Mouse (Mus musculus) c-Kit-positive CD71-positive TER-119-positive erythroid progenitor cells, embryonic 14.5 days (primary cell): ENCODE results near the gene Sgms2.
A peak's percentile ranks its signal among the peaks of the same experiment; 100 is the strongest.

Source experiments
- DNase-seq: peaks from one replicate; pipeline ENCODE4 v3.0.0-alpha.2; 2013; ENCODE audit warnings: low spot score

Gene Sgms2

GRCm38 (mm10) chr3:131306255-131306654, 185.0 kb downstream of the Sgms2 start:
- no peak for DNase-seq

- no peak for DNase-seq
Observed at GRCm38 (mm10) chr3:131303320-131303714, 187.9 kb downstream of the Sgms2 start.

GRCm38 (mm10) chr3:131302452-131303319, 188.5 kb downstream of the Sgms2 start, which contains the start of gene Cyp2u1:
Gene Cyp2u1 (minus strand): TSS chr3:131303227.
- DNase-seq, result peak; percentile 66

GRCm38 (mm10) chr3:131299908-131300307, 191.3 kb downstream of the Sgms2 start:
- DNase-seq, result peak; percentile 36

- DNase-seq, result no peak
Observed at GRCm38 (mm10) chr3:131299078-131299477, 192.1 kb downstream of the Sgms2 start.

GRCm38 (mm10) chr3:131296893-131297292, 194.3 kb downstream of the Sgms2 start:
- no peak for DNase-seq

GRCm38 (mm10) chr3:131295513-131296200, 195.6 kb downstream of the Sgms2 start:
- DNase-seq, result no peak

GRCm38 (mm10) chr3:131294503-131294902, 196.7 kb downstream of the Sgms2 start:
- no peak for DNase-seq

GRCm38 (mm10) chr3:131292959-131293358, 198.3 kb downstream of the Sgms2 start:
- no peak for DNase-seq

GRCm38 (mm10) chr3:131292349-131292748, 198.9 kb downstream of the Sgms2 start:
- no peak for DNase-seq

- no peak for DNase-seq
Observed at GRCm38 (mm10) chr3:131291890-131292289, 199.3 kb downstream of the Sgms2 start.

GRCm38 (mm10) chr3:131274151-131274550, 217.1 kb downstream of the Sgms2 start:
- DNase-seq, result no peak

GRCm38 (mm10) chr3:131272374-131273100, 218.7 kb downstream of the Sgms2 start:
- DNase-seq, result no peak

- DNase-seq, result peak; percentile 71
Observed at GRCm38 (mm10) chr3:131271559-131272373, 219.4 kb downstream of the Sgms2 start, which contains the start of gene Hadh. Gene Hadh (minus strand): TSS chr3:131272101.

GRCm38 (mm10) chr3:131271157-131271556, 220.1 kb downstream of the Sgms2 start:
- peak; percentile 34 for DNase-seq

GRCm38 (mm10) chr3:131270381-131270780, 220.8 kb downstream of the Sgms2 start:
- no peak for DNase-seq
